Mouse (Mus musculus): ENCODE results near the gene BC035044. TPM values are rescaled to one million over a fixed set of nuclear protein-coding genes. Genes with fewer than 3 reads are reported as not detected.
"Not testable (repeated sequence)": the region's sequence is repeated elsewhere in the genome, so short reads cannot be mapped to it uniquely, and the experiment has no call there.

BC035044 gene
- 109 and 150 TPM in 2 replicates for total RNA-seq (2017)

- ATAC-seq (replicated peaks in 1 of 2; ENCODE audit: insufficient read depth in 1 of 2, low FRiP score in 2 of 2, low TSS enrichment in 1 of 2, low read depth in 1 of 2, poor library complexity in 2 of 2, severe bottlenecking in 2 of 2), result peak; percentile 20 to 28; a peak in 2 of 4 replicates
Measured at GRCm38 (mm10) chr6:128890948-128891355, at the start of gene BC035044. Gene BC035044, minus strand, starts transcription at chr6:128891126.

GRCm38 (mm10) chr6:128935889-128936665 lies 45.2 kb upstream of the BC035044 start:
- ATAC-seq (replicated peaks in 1 of 2; ENCODE audit: insufficient read depth in 1 of 2, low FRiP score in 2 of 2, low TSS enrichment in 1 of 2, low read depth in 1 of 2, poor library complexity in 2 of 2, severe bottlenecking in 2 of 2), result not testable (repeated sequence)

GRCm38 (mm10) chr6:128934081-128934480 lies 43.2 kb upstream of the BC035044 start, which contains the start of gene Clec2g:
Gene Clec2g, plus strand, starts transcription at chr6:128934381.
- not testable (repeated sequence) for ATAC-seq (replicated peaks in 1 of 2; ENCODE audit: insufficient read depth in 1 of 2, low FRiP score in 2 of 2, low TSS enrichment in 1 of 2, low read depth in 1 of 2, poor library complexity in 2 of 2, severe bottlenecking in 2 of 2)

- no peak for ATAC-seq (replicated peaks in 1 of 2; ENCODE audit: insufficient read depth in 1 of 2, low FRiP score in 2 of 2, low TSS enrichment in 1 of 2, low read depth in 1 of 2, poor library complexity in 2 of 2, severe bottlenecking in 2 of 2)
Measured at GRCm38 (mm10) chr6:128933050-128933449, 42.1 kb upstream of the BC035044 start.

GRCm38 (mm10) chr6:128917322-128917721 lies 26.4 kb upstream of the BC035044 start:
- no peak for ATAC-seq (replicated peaks in 1 of 2; ENCODE audit: insufficient read depth in 1 of 2, low FRiP score in 2 of 2, low TSS enrichment in 1 of 2, low read depth in 1 of 2, poor library complexity in 2 of 2, severe bottlenecking in 2 of 2)

GRCm38 (mm10) chr6:128913598-128914254 lies 22.8 kb upstream of the BC035044 start:
- ATAC-seq (replicated peaks in 1 of 2; ENCODE audit: insufficient read depth in 1 of 2, low FRiP score in 2 of 2, low TSS enrichment in 1 of 2, low read depth in 1 of 2, poor library complexity in 2 of 2, severe bottlenecking in 2 of 2), result peak; percentile 32 to 39; a peak in 2 of 4 replicates

- peak; percentile 65 to 76 for ATAC-seq (replicated peaks in 1 of 2; ENCODE audit: insufficient read depth in 1 of 2, low FRiP score in 2 of 2, low TSS enrichment in 1 of 2, low read depth in 1 of 2, poor library complexity in 2 of 2, severe bottlenecking in 2 of 2)
Measured at GRCm38 (mm10) chr6:128900796-128901552, 10.0 kb upstream of the BC035044 start.

- no peak for ATAC-seq (replicated peaks in 1 of 2; ENCODE audit: insufficient read depth in 1 of 2, low FRiP score in 2 of 2, low TSS enrichment in 1 of 2, low read depth in 1 of 2, poor library complexity in 2 of 2, severe bottlenecking in 2 of 2)
Measured at GRCm38 (mm10) chr6:128900044-128900443, 9.1 kb upstream of the BC035044 start.

- no peak for ATAC-seq (replicated peaks in 1 of 2; ENCODE audit: insufficient read depth in 1 of 2, low FRiP score in 2 of 2, low TSS enrichment in 1 of 2, low read depth in 1 of 2, poor library complexity in 2 of 2, severe bottlenecking in 2 of 2)
Measured at GRCm38 (mm10) chr6:128895404-128896001, 4.6 kb upstream of the BC035044 start.

GRCm38 (mm10) chr6:128888834-128889233 lies 2.1 kb downstream of the BC035044 start:
- peak; percentile 78 to 83 for ATAC-seq (replicated peaks in 1 of 2; ENCODE audit: insufficient read depth in 1 of 2, low FRiP score in 2 of 2, low TSS enrichment in 1 of 2, low read depth in 1 of 2, poor library complexity in 2 of 2, severe bottlenecking in 2 of 2)

- peak in 1 of 2 experiments; percentile 21; a peak in 1 of 4 replicates for ATAC-seq (replicated peaks in 1 of 2; ENCODE audit: insufficient read depth in 1 of 2, low FRiP score in 2 of 2, low TSS enrichment in 1 of 2, low read depth in 1 of 2, poor library complexity in 2 of 2, severe bottlenecking in 2 of 2)
Measured at GRCm38 (mm10) chr6:128887091-128887790, 3.7 kb downstream of the BC035044 start, which contains the start of gene Clec2i. Gene Clec2i, plus strand, starts transcription at chr6:128887588.

GRCm38 (mm10) chr6:128871910-128872610 lies 18.9 kb downstream of the BC035044 start:
- ATAC-seq (replicated peaks in 1 of 2; ENCODE audit: insufficient read depth in 1 of 2, low FRiP score in 2 of 2, low TSS enrichment in 1 of 2, low read depth in 1 of 2, poor library complexity in 2 of 2, severe bottlenecking in 2 of 2), result no peak

GRCm38 (mm10) chr6:128868861-128869260 lies 22.1 kb downstream of the BC035044 start:
- no peak for ATAC-seq (replicated peaks in 1 of 2; ENCODE audit: insufficient read depth in 1 of 2, low FRiP score in 2 of 2, low TSS enrichment in 1 of 2, low read depth in 1 of 2, poor library complexity in 2 of 2, severe bottlenecking in 2 of 2)

- ATAC-seq (replicated peaks in 1 of 2; ENCODE audit: insufficient read depth in 1 of 2, low FRiP score in 2 of 2, low TSS enrichment in 1 of 2, low read depth in 1 of 2, poor library complexity in 2 of 2, severe bottlenecking in 2 of 2), result no peak
Measured at GRCm38 (mm10) chr6:128857976-128858375, 33.0 kb downstream of the BC035044 start.

GRCm38 (mm10) chr6:128856250-128856649 lies 34.7 kb downstream of the BC035044 start:
- peak; percentile 88 to 94 for ATAC-seq (replicated peaks in 1 of 2; ENCODE audit: insufficient read depth in 1 of 2, low FRiP score in 2 of 2, low TSS enrichment in 1 of 2, low read depth in 1 of 2, poor library complexity in 2 of 2, severe bottlenecking in 2 of 2)

GRCm38 (mm10) chr6:128855477-128855876 lies 35.4 kb downstream of the BC035044 start:
- no peak for ATAC-seq (replicated peaks in 1 of 2; ENCODE audit: insufficient read depth in 1 of 2, low FRiP score in 2 of 2, low TSS enrichment in 1 of 2, low read depth in 1 of 2, poor library complexity in 2 of 2, severe bottlenecking in 2 of 2)

All from hematopoietic stem cell, adult 5-6 weeks (primary cell).